Mouse (Mus musculus): Measurements from ENCODE around the gene Olfml3.

- TF ChIP-seq GATA1 (IDR thresholded peaks at IDR 0.05; ENCODE audit: borderline replicate concordance, low read length) (no peak), FLI1 (IDR thresholded peaks at IDR 0.05; ENCODE audit: low read length) (no peak)
Measured at GRCm38 (mm10) chr3:103716774-103717760, 20.7 kb downstream of the Olfml3 start.
